Mouse (Mus musculus) bone marrow macrophage, adult 2 months (primary cell): Measurements from ENCODE around the gene Faim. TPM values are rescaled to one million over a fixed set of nuclear protein-coding genes. Genes with fewer than 3 reads are reported as not detected.
A peak's percentile ranks its signal among the peaks of the same experiment; 100 is the strongest.

Source experiments
- H3K27ac ChIP-seq: 2 replicates; pipeline ENCODE4 v1.5.1; 2012; ENCODE audit warnings: low read depth, low read length; ENCODE audit not compliant: insufficient read depth
- H3K4me1 ChIP-seq: 2 replicates; pipeline ENCODE4 v1.6.1; 2012; ENCODE audit warnings: low read length; ENCODE audit not compliant: control insufficient read depth, insufficient read depth
- H3K4me3 ChIP-seq: 2 replicates; pipeline ENCODE4 v1.5.1; 2012; ENCODE audit warnings: mild to moderate bottlenecking, low read length, moderate library complexity; ENCODE audit not compliant: insufficient read depth
- CTCF ChIP-seq: IDR thresholded peaks from 2 replicates; pipeline ENCODE4 v1.5.1; 2012; ENCODE audit warnings: low read depth, mild to moderate bottlenecking, low read length, moderate library complexity
- POLR2A ChIP-seq: IDR thresholded peaks from 2 replicates; pipeline ENCODE4 v1.6.1; 2012; ENCODE audit warnings: mild to moderate bottlenecking, low read depth, low read length, borderline replicate concordance
- polyA plus RNA-seq: library from polyadenylated mRNA; stranded (reverse); fragments of >200 nt; gene quantifications from 2 replicates; pipeline ENCODE4 v1.2.4, GENCODE M21; 2012; ENCODE audit not compliant: missing spikeins, insufficient read depth, insufficient read length

The Faim gene
- polyA plus RNA-seq, 1 experiment, result 51.5 TPM

DNA sequence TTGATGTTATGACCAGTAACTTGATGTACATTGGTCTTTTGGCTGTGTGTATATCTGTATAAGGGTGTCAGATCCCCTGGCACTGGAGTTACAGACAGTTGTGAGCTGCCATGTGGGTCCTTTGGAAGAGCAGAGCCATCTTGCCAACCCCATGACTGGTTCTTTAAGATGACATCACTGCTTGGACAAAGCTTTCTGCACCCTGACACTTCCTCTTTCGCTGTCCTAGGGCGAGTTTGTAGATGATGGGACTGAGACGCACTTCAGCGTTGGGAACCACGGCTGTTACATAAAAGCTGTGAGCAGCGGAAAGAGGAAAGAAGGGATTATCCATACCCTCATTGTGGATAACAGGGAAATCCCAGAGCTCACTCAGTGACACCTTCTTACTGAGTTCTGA lies 15.2 kb downstream of the Faim start:
- Histone ChIP-seq H3K4me1 (peaks cover 27% of the 10 kb centered on the region), H3K27ac (peak overlapping the region; percentile 54), H3K4me3 (no peak overlapping the region)
- TF ChIP-seq POLR2A (no peak), CTCF (no peak)

DNA sequence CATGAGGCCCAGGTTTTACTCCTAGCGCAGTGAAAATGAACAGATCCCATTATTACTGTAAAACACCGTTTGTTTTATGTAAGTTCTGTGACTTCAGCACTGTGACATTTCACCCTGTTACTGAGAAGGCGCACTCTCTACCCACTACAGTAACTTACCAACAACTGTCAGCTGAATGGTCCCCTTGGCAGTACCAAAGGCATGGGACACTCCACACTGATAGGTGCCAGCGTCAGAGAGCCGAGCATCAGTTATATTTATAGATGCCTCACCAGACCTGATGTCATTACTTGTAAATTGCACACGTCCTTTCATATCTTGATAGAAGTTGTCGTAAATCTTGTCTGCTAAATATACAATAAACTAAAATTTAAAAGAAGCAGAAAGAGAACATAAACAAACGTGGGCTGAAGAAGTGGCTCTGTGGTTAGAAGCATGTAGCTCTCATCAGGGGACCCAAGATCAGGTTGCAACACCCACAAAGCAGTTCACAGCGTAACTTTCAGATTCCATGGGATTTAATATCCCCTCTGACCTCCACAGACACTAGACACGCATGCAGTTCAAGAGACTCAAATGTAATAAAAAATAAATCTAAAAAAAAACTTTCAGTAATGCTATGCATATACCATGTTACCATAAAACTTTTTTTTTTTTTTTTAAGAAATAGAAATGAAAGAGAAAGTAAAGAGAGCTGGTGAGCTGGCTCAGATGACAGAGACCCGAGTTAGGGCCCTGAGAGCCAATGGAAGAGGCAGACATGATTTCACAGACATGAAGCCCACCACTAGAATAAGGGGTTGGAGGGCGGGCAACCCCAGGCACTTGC lies 23.1 kb downstream of the Faim start:
- H3K4me3 ChIP-seq, result peak overlapping the region; percentile 26; the same call in 1 of the 2 replicates

DNA sequence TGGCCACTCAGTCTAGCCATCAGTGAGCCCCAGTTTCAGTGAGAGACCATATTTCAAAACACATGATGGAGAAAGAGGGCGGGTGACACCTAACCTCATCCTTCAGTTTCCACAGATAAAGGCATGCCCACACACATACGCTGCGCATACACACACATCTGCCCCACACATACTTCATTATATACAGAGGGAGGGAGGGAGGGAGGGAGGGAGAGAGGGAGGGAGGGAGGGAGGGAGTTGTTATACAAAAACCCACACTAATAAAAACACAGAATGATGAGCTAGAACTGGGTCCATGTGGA lies 23.7 kb downstream of the Faim start:
- TF ChIP-seq CTCF, result no peak
- no peak for TF ChIP-seq POLR2A
- H3K4me3 ChIP-seq, result peak overlapping the region; percentile 14; the same call in 1 of the 2 replicates
- peaks cover 14% of the 10 kb centered on the region for H3K4me1 ChIP-seq
- H3K27ac ChIP-seq, result no peak overlapping the region

More for the DNA sequence above, 23.1 kb downstream of the Faim start:
- TF ChIP-seq POLR2A (no peak), CTCF (no peak)
- Histone ChIP-seq H3K27ac (no peak overlapping the region), H3K4me1 (peaks cover 14% of the 10 kb centered on the region)

DNA sequence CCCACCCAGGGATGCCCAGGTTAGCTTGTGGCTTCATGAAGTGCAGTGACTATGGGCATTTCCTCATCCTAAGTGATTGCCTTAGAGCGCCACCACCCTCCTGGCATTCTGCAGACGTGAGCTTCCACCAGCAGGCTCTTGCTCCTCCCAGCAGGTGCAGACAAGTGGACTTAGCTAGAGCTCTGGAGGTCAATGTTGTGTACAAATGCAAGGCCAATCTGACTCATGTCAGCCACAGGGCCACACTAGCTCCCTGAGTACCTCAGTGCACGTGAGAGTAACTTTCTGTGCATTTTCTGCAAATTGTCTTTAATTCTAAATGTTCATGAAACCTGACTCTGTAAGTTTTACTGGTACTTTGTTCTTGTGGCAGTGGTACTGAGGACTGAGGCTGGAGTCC lies 30.1 kb downstream of the Faim start:
- Histone ChIP-seq H3K27ac (no peak overlapping the region), H3K4me3 (no peak overlapping the region), H3K4me1 (peaks cover 8% of the 10 kb centered on the region)
- no peak for TF ChIP-seq CTCF
- no peak for TF ChIP-seq POLR2A

DNA sequence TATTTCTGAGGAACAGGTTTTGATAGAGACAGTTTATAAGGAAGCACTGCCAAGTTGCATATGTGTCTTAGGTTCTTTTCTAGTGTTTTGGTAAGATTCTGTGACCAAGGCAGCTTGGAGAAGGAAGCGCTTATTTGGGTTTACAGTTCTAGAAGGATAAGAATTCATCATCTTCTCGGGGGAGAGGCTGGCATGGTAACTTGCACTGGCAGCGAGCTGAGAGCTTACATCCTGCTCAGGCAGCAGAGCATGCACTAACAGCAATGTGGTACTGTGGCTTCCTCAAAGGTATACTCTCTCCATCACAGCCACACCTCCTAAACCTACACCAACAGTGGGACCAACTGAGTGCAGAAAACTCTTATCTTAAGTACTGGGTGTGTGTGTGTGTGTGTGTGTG lies 30.6 kb downstream of the Faim start:
- Histone ChIP-seq H3K4me1 (peaks cover 9% of the 10 kb centered on the region), H3K4me3 (no peak overlapping the region), H3K27ac (no peak overlapping the region)
- no peak for TF ChIP-seq POLR2A
- no peak for TF ChIP-seq CTCF

DNA sequence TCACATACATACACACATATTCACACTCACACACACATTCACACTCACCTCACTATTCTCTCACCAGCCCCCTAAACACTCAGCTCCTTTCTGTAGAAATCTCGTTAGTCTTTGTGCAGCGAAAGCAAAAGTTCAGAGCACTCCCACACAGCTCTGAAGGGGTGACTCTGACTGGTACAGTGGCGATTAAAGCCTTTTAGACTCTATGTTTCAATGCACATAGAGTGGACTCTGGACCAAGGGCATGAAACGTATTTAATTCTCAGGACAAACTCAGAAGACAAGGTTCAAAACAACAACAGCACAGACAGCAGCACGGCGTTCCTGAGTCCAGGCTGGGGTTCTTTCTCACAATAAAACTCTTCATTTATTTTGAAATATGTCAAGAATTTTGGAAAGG lies 31.5 kb downstream of the Faim start:
- TF ChIP-seq CTCF, result no peak
- no peak for TF ChIP-seq POLR2A
- Histone ChIP-seq H3K4me3 (no peak overlapping the region), H3K27ac (no peak overlapping the region), H3K4me1 (peaks cover 9% of the 10 kb centered on the region)

DNA sequence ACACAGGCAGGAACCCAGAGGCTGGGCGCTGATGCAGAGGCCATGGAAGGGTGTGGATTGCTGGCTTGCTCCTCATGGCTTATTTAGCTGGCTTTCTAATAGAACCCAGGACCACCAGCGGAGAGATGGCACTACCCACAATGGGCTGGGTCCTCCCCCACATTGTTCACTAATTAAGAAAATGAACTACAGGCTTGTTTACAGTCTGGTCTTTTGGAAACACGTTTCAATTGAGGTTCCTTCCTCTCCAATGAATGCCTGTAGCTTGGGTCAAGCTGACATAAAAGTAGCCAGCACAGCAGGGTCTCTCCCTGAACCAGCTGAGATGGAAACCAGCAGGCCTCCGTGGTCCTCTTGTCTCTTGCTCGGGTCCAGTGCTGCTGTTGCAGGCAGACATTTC lies 35.0 kb downstream of the Faim start:
- peaks cover 5% of the 10 kb centered on the region for H3K4me1 ChIP-seq
- H3K4me3 ChIP-seq, result no peak overlapping the region
- H3K27ac ChIP-seq, result no peak overlapping the region
- TF ChIP-seq CTCF (no peak), POLR2A (no peak)

DNA sequence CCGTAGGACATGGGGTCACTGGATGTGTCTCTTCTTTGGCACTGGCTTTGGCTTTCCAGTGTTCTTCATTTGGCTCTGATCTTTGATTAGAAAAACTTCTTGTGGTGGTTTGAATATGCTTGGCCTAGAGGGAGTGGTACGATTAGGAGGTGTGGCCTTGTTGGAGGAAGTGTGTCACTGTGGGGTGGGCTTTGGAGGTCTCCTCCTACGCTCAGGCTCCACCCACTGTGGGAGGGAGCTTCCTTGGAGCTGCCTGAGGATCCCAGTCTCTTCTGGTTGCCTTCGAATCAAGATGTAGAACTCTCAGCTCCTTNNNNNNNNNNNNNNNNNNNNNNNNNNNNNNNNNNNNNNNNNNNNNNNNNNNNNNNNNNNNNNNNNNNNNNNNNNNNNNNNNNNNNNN lies 35.6 kb downstream of the Faim start:
- TF ChIP-seq CTCF (no peak), POLR2A (no peak)
- Histone ChIP-seq H3K4me3 (no peak overlapping the region), H3K4me1 (peaks cover 5% of the 10 kb centered on the region), H3K27ac (no peak overlapping the region)

DNA sequence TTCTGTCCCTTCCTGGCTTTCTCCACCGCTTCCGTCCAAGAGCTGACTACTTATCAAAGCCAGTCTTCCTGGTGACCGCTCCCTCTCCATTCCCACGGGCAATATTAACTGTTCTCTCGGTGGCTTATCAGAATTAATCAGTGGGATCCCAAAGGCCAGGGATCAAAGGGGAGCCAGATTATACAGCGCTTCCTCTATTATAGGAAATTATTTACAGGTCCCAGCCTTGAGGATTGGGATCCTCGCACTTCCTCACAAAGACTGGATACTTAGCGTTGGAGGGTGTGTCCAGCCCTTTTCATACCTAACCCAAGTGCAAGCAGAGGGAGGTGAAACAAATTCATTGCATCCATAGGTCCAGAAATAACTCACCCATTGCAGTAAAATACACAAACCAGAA lies 45.9 kb downstream of the Faim start:
- TF ChIP-seq POLR2A (no peak), CTCF (no peak)
- Histone ChIP-seq H3K4me1 (peaks cover 7% of the 10 kb centered on the region), H3K4me3 (no peak overlapping the region), H3K27ac (no peak overlapping the region)

DNA sequence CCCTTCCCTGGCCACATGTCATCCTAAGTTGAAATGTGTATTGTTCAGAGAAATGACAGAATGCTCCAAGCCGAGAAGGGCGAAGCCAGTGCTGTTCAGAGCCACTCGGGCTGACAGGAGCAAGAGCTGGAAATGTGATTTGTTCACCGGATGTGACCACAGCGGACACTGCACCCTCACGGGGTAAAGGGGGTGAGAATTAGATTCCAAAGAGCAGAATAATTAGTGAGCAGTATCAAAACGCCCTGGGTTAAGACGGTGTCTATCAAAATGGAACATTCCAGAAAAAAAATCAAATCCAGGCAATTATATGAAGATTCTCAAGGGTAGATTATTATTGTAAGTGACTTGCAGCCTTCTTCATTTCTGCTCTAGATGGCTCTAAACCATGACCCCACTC lies 47.9 kb downstream of the Faim start:
- Histone ChIP-seq H3K4me3 (no peak overlapping the region), H3K4me1 (peaks cover 7% of the 10 kb centered on the region), H3K27ac (no peak overlapping the region)
- TF ChIP-seq CTCF (no peak), POLR2A (no peak)

DNA sequence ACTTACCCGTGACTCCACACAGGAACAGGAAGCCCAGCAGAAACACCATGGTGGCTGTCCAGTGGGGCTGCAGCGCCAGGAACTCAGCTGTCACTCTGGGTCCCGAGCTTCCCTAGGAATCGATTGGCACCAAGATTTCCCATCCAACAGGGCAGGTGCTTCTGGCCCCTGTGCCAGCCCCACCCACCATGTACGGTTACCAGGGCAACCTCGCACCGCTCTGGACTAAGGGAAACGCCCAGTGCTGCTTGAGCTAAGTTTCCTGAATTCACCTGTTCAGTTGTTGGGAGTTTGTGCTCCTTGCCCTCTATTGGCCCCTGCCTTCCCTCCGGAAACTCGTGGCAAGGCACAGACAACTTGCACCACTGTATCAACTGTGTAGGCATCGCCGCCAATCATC lies 49.4 kb downstream of the Faim start, which contains the start of gene Gm1123:
Gene Gm1123 (minus strand): TSS at position 141 of the 400 bp plus-strand sequence.
- no peak for TF ChIP-seq POLR2A
- no peak for TF ChIP-seq CTCF
- no peak within 1 kb of the TSS for H3K4me3 ChIP-seq
- peaks cover 7% of the 10 kb centered on the region for H3K4me1 ChIP-seq
- no peak within 1 kb of the TSS for H3K27ac ChIP-seq
